Mouse (Mus musculus) cortical plate, adult 2 months (tissue): ENCODE data around the gene Sbno2. TPM values are rescaled to one million over a fixed set of nuclear protein-coding genes. Genes with fewer than 3 reads are reported as not detected.

ENCODE experiments used
- H3K27ac ChIP-seq: fragments of 200-500 bp; 2 replicates; pipeline ENCODE4 v1.5.1; 2012; ENCODE audit warnings: low read length, control low read depth, inconsistent platforms; ENCODE audit not compliant: insufficient read depth
- H3K4me1 ChIP-seq: fragments of 200-500 bp; 2 replicates; pipeline ENCODE4 v1.6.1; 2011; ENCODE audit warnings: low read length; ENCODE audit not compliant: control insufficient read depth, insufficient read depth
- H3K4me3 ChIP-seq: fragments of 200-500 bp; 2 replicates; pipeline ENCODE4 v1.5.1; 2011; ENCODE audit warnings: mild to moderate bottlenecking, low read length, control low read depth; ENCODE audit not compliant: insufficient read depth
- CTCF ChIP-seq: fragments of 200-500 bp; IDR thresholded peaks from 2 replicates; pipeline ENCODE4 v1.5.1; 2011; ENCODE audit warnings: mild to moderate bottlenecking, control low read depth, low read length; ENCODE audit not compliant: insufficient read depth; ENCODE audit errors: extremely low read depth
- POLR2A ChIP-seq: fragments of 200-500 bp; IDR thresholded peaks from 2 replicates; pipeline ENCODE4 v1.6.1; 2011; ENCODE audit warnings: mild to moderate bottlenecking, low read length, control low read depth; ENCODE audit not compliant: insufficient read depth; ENCODE audit errors: extremely low read depth
- polyA plus RNA-seq: library from polyadenylated mRNA; depleted of rRNA; stranded (reverse); fragments of >200 nt; gene quantifications from 2 replicates; pipeline ENCODE4 v1.2.3, GENCODE M21; 2012

Gene Sbno2
- polyA plus RNA-seq, 1 experiment: 22.9 TPM

DNA sequence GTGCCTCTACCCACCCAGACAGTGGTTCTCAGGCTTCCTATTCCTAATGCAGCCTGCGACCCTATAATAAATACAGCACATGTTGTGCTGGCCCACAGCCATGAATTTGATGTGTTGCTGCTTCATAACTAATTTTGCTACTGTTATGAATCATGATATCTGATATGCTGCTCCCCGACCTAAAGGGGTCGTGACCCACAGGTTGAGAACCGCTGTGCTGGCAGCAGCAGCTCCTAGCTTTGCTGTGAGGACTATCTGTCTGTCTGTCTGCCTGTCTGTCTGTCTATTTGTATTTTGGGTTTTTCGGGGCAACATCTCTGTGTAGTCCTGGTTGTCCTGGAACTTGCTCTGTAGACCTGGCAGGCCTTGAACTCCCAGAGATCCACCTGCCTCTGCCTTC, 81.6 kb downstream of the Sbno2 start:
- TF ChIP-seq CTCF: no peak
- no peak for TF ChIP-seq POLR2A
- no peaks in the 10 kb centered on the region for H3K4me1 ChIP-seq
- H3K27ac ChIP-seq: no peak overlapping the region
- no peak overlapping the region for H3K4me3 ChIP-seq

DNA sequence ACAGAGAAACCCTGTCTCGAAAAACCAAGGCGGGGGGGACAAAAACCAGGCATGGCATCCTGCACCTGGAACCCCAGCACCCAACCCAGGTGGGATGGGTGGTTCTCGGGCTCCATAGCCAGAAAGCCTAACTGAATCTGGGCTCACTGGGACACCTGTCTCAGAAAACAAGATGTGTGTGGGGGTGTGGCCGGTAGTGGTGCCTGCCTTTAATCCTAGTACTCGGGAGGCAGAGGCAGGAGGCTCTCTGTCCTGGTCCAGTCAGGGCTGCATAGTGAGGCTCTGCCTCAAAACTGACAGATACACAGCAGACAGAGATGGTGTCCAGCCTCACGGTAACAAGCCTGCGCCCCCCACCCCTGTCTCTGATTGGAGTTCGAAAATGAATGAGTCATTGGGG, 82.6 kb downstream of the Sbno2 start:
- no peak overlapping the region for H3K4me3 ChIP-seq
- H3K27ac ChIP-seq: no peak overlapping the region
- no peak for TF ChIP-seq POLR2A
- no peak for TF ChIP-seq CTCF
- no peaks in the 10 kb centered on the region for H3K4me1 ChIP-seq

DNA sequence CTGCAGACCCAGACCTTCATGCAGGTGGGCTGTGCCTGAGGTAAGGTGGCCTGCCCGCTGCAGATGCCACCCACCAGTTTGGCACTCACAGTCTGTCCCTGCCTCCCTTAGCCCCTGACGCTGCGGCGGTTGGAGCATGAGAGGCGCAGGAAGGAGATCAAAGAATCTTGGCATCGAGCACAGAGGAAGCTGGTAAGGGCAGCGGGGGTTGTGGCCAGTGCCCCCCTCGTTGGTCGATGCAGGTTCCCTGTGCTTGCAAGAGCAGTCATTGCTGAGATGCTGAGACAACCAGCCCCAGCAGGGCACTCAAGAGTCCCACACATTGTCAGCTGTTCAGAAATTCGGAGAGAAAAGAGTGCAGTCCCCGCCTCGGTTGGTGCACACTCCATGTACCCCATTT, 83.2 kb downstream of the Sbno2 start:
- TF ChIP-seq CTCF (no peak), POLR2A (no peak)
- H3K4me3 ChIP-seq: no peak overlapping the region
- no peaks in the 10 kb centered on the region for H3K4me1 ChIP-seq
- H3K27ac ChIP-seq: no peak overlapping the region

GRCm38 (mm10) chr10:80021320-80021641, 84.1 kb downstream of the Sbno2 start:
- H3K4me3 ChIP-seq: no peak overlapping the region
- no peaks in the 10 kb centered on the region for H3K4me1 ChIP-seq
- no peak overlapping the region for H3K27ac ChIP-seq
- no peak for TF ChIP-seq CTCF
- no peak for TF ChIP-seq POLR2A

- no peak for TF ChIP-seq CTCF
- no peak for TF ChIP-seq POLR2A
- Histone ChIP-seq H3K4me3 (no peak overlapping the region), H3K4me1 (no peaks in the 10 kb centered on the region), H3K27ac (no peak overlapping the region)
These were observed 84.6 kb downstream of the Sbno2 start for GRCm38 (mm10) chr10:80020603-80021319.

GRCm38 (mm10) chr10:80020191-80020590, 85.2 kb downstream of the Sbno2 start:
- no peaks in the 10 kb centered on the region for H3K4me1 ChIP-seq
- TF ChIP-seq POLR2A (no peak), CTCF (no peak)
- H3K4me3 ChIP-seq: no peak overlapping the region
- no peak overlapping the region for H3K27ac ChIP-seq

- H3K27ac ChIP-seq: no peak overlapping the region
- no peaks in the 10 kb centered on the region for H3K4me1 ChIP-seq
- TF ChIP-seq CTCF (no peak), POLR2A (no peak)
- no peak overlapping the region for H3K4me3 ChIP-seq
These were observed 85.8 kb downstream of the Sbno2 start for GRCm38 (mm10) chr10:80019471-80020131.

GRCm38 (mm10) chr10:80018739-80019297, 86.6 kb downstream of the Sbno2 start:
- Histone ChIP-seq H3K4me3 (no peak overlapping the region), H3K27ac (no peak overlapping the region), H3K4me1 (no peaks in the 10 kb centered on the region)
- no peak for TF ChIP-seq CTCF
- TF ChIP-seq POLR2A: no peak

DNA sequence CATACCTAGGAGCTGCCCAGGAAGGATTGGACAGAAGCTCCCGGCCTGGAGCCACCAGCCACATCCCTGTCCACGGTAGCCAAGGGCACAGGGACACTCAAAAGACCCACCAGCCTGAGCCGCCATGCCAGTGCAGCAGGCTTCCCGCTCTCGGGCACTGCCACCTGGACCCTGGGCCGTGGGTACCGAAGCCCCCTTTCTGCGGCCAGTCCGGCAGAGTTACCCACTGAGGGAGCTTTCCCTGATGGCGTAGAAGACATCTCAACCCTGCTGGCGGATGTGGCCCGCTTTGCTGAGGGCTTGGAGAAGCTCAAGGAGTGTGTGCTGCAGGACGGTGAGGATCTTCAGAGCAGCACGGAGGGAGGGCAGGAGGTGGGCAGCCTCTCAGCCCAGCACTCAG, 87.6 kb downstream of the Sbno2 start:
- no peak for TF ChIP-seq POLR2A
- no peak for TF ChIP-seq CTCF
- no peaks in the 10 kb centered on the region for H3K4me1 ChIP-seq
- 0 out of 2 replicates have a peak overlapping the region, but pooled peaks have one; percentile 44 for H3K27ac ChIP-seq
- no peak overlapping the region for H3K4me3 ChIP-seq

DNA sequence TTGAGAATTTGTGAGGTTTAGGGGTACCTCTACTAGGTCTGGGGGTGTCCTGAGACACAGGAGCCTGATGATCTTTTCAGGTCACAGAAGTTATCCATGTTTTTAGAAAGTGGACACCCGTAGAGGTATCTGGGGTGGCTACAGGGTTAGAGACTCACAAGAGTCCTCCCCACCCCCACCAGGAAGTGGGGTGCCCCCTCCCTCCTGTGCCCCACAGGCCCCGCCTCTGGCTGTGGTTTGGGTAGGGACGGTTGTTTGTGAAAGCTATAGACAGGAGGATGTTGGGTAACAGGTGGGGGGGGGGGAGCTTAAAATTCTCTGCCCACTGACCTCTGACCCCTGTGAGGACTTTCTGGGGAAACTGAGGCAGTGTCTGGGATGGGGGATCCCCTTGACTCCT, 88.0 kb downstream of the Sbno2 start:
- no peak for TF ChIP-seq POLR2A
- no peak for TF ChIP-seq CTCF

More for the DNA sequence above, 88.0 kb downstream of the Sbno2 start:
- Histone ChIP-seq H3K4me1 (no peaks in the 10 kb centered on the region), H3K27ac (no peak overlapping the region), H3K4me3 (no peak overlapping the region)
